Mouse (Mus musculus) layer of hippocampus, postnatal 10 days (tissue): Measurements from ENCODE around the gene Wasf3. TPM values are rescaled to one million over a fixed set of nuclear protein-coding genes. Genes with fewer than 3 reads are reported as not detected.
"Not testable (repeated sequence)": the region's sequence is repeated elsewhere in the genome, so short reads cannot be mapped to it uniquely, and the experiment has no call there.

Experiments used
- DNase-seq, 2 experiments: peaks; one replicate each; pipeline ENCODE4 v3.0.0; 2021; ENCODE audit warnings: low spot score in 2 of 2
- total RNA-seq, 2 experiments: library from RNA; stranded (reverse); gene quantifications; 2 replicates each; pipeline ENCODE4 v1.2.3; 2021

Gene Wasf3
- total RNA-seq, 2 experiments from 2014 or later = 77.3 to 85.9 TPM

DNA sequence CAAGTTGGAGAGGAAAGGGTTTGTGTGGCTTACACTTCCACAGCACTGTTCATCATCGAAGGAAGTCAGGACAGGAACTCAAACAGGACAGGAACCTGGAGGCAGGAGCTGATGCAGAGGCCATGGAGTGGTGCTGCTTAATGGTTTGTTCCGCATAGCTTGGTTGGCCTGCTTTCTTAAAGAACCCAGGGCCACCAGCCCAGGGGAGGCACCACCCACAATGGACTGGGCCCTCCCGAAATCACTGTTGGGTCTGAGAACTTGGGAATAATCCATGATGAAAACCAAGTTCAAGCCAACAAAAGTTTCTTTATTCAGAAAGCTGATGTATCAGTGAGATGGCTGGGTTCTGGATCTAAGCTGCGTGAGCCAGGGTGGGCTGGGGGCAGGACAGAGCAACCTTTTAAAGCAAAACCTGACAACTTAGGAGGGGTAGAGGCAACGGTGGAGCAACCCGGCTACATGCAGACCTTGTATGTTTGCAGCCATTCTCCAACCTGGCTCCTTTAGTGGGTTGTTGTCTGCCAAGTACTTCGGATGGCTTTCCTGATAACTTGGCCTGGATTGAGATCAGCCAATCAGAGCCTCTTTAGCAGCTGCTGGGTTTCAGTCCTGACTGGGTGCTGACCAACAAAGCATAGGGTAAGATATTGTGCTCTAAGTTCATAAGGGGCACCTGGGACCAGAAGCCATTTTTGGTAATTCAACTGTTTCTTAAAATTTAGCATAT is 13.8 kb downstream of the Wasf3 start:
- DNase-seq = no peak

DNA sequence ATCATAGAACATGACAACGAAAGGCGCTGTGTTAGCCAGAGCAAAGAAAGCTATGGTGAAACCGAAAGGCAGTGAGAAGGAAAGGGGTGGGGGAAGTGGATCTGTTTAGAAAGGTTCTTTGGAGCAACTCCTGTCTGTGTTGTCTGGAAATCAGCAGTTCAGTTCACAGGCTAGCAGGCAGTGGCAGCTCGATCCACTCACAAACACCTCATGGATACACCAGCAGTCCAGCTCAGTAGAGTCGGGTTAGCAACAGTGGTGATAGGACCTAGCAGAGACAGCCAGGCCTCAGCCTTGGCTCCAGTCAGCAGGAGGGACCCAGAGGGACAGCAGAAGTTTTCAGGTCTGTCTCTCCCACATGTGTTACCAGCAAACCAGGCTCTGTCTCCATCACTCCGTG is 16.2 kb downstream of the Wasf3 start:
- DNase-seq = not testable (repeated sequence)

- no peak for DNase-seq
Observed at GRCm38 (mm10) chr5:146402311-146402710, 17.5 kb downstream of the Wasf3 start.

DNA sequence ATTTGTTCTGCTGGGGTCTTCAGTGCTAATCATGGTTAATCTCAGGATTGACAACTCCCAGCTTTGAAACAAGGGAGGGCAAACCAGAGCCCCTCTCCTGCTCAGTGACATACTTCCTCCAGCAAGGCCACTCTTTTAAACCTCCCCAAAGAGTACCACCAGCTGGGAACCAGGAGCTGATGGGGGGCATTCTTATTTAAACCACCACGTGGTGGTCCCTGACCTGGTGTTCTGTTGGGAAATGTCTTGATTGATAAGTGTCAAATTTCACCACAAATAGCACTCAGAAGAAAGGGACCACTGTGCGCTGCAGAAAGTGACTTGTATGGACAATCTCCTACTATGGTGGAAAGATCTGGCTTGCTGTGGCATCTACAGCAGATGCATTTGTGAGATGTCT is 19.1 kb downstream of the Wasf3 start:
- no peak for DNase-seq

GRCm38 (mm10) chr5:146406133-146406532 is 21.3 kb downstream of the Wasf3 start:
- no peak for DNase-seq

DNA sequence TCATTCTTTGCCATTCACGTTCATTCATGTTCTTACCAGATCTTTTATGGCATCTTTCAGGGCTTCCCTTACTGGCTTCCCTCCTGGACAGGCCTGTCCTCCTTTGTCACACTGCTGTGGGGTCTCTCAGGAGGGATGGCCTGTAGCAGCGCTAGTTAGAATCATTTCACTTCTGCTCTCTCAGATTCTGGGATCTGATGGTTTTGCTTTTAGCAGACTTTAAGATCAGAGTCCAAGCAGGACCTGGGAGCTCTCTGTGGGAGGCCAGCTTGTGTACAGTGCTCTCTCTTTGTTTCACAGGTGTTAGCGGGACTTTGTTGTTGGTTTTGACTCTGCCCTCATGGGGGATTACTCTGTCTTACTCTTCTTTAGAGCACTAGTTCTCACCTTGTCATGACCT is 23.0 kb downstream of the Wasf3 start:
- no peak for DNase-seq

- DNase-seq = no peak
Observed at GRCm38 (mm10) chr5:146408604-146409003, 23.8 kb downstream of the Wasf3 start.

DNA sequence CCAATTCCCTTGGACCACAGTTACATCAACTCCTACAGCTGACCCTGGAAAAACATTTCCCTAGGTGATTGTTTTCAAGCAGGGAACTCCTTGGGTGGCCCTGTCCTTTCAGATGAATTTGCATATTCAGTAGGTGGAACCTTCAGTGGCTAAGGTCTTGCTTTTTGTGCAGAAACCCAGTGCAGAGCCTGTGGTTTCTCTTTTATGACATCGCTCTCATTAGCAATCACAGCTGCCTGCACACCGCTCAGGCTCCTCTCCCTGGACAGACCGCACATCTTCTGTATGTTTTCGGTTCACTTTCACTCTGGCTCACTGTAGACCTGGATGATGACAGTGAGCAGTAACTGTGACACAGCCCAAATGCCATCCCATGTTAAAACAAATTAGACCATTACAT is 26.0 kb downstream of the Wasf3 start:
- no peak for DNase-seq

GRCm38 (mm10) chr5:146412743-146413430 is 28.1 kb downstream of the Wasf3 start:
- peak; percentile 66 to 72 for DNase-seq

- no peak for DNase-seq
Observed at GRCm38 (mm10) chr5:146414611-146415010, 29.8 kb downstream of the Wasf3 start.

DNA sequence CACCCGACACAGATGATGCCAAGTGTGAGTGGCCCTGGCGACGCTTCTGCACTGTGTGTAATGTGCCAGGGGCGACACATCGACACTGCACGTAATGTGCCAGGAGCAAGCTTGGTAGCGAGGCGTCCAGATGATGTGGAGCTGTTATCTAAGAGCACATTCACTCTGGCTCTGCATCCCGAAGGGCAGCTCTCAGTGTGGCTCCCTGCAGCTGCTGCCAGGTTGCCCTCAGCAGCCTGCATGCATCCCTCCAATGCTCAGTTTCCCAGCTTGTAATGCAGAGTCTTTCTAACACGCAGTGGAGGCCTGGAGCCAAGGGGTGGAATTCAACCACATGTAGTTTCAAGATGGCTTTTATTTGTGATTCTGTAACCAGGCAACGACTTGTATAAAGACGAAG is 30.4 kb downstream of the Wasf3 start:
- peak in 1 of 2 experiments; percentile 46 for DNase-seq

- DNase-seq = no peak
Observed at GRCm38 (mm10) chr5:146416331-146417110, 31.7 kb downstream of the Wasf3 start.

DNA sequence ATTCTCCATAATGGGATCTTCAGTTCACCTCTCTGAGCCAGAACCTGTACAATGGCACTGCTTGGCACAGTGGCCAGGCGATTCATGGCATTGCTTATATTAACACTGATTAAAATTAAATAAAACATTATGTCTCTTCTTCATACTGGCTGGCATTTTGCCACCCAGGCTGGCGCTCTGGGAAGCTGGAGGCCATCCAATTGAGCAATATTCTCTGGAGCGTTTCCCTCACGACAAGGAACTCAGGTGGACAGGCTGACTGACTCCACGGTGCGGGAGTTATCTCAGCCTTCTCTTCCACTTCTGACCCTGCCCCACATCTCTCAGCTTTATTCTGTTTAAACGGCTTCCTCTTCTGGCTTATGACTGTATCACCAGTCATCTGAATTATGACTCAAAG is 33.3 kb downstream of the Wasf3 start:
- DNase-seq = no peak

DNA sequence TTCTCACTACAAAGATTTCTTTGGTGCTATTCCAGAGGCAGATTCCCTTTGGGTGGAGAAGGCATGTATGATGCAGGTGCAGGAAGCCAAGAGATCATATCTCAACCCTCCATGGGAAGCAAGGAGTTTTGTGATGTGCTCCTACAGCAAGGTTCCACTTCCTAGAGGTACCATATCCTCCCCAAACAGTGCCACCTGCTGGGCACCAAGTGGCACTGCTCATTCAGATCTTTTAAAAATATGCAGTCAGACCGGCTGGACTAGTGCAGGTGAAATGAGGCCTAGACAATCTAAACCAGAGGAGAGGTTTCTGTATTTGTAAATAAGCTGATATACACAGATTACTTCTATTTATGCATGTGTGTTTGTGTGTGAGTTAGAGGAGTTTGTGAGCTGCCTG is 35.3 kb downstream of the Wasf3 start:
- no peak for DNase-seq

DNA sequence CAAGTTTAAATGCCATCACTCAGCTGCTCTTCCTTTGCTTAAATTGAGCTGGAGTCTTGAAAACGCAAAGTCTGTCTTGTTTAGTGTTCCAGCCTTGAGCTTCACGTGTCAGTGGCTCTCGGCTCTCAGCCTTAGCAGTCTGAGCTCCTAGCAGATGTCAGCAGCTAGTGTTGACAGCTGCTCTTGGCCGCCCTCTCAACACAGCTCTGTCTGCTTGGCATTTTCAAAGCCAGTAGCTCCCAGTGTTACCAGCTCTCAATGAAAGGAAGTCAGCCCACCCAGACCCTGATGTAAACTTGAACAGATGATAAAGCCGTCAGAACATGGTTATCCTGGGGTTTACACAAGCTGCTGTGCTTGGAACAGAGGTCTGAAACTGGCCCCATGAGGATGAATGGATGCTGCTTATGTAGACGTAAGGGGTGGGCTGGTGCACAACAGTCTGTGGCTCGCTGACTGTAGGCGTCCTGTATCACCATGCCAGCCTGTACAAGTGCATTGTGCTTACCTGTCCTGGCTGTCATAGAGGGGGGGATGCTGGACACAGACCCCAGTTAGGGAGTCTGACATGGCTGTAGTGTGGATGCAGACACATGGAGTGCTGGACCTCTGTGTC is 40.0 kb downstream of the Wasf3 start:
- peak in 1 of 2 experiments; percentile 52 for DNase-seq

- DNase-seq = peak in 1 of 2 experiments; percentile 16
Observed at GRCm38 (mm10) chr5:146425656-146426055, 40.9 kb downstream of the Wasf3 start.

DNA sequence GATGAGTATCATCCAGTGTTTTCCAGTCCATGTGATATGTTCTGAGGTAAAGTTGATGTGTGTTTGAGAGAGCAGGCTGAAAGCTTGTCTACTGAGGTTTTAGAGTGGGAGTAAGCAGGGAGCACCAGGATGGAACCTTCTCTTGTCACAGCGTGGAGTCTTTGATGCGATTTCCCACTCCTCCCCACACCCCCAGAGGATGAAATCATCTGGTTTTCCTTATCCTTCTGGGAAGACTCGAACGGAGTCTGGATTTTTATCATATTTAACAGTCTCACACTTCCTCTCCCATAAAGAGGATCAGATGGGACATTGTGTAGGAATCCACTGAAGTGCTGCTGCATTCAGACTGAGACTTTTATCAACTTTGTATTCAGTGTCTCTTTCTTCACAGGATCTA is 43.3 kb downstream of the Wasf3 start:
- DNase-seq = peak in 1 of 2 experiments; percentile 2

DNA sequence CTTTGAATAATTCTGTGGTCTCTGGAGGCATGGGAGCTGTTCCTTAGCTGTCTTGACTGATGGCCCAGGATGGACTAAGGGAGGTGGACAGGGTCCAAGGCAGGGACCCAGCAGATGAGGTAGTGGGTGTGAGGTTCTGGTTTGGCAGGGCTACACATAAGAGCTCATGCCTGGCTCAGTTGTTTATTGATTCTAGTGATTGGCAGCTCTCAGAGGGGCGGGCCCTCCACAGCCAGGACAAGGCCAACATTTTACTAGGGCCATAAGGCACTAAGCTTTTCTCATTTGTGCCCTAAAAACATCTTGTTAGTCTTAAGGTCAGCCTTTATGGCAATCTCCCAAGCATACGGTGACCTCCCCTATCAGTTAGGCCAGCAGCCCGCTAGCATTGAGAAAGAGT is 47.0 kb downstream of the Wasf3 start:
- DNase-seq = peak in 1 of 2 experiments; percentile 6

- DNase-seq = no peak
Observed at GRCm38 (mm10) chr5:146432476-146432875, 47.7 kb downstream of the Wasf3 start.

- DNase-seq = no peak
Observed at GRCm38 (mm10) chr5:146435316-146435715, 50.5 kb downstream of the Wasf3 start.

- DNase-seq = no peak
Observed at GRCm38 (mm10) chr5:146436796-146437195, 52.0 kb downstream of the Wasf3 start.
